Mouse (Mus musculus) brain, adult 2 months (tissue): ENCODE data around the gene Pax3.

Source experiments
- DNase-seq: peaks from one replicate; pipeline ENCODE4 v3.0.0; 2011; ENCODE audit warnings: low read depth, low spot score

Gene Pax3

GRCm38 (mm10) chr1:78196751-78197311, at the start of gene Pax3:
Gene Pax3, minus strand, starts transcription at chr1:78197134.
- no peak for DNase-seq

DNA sequence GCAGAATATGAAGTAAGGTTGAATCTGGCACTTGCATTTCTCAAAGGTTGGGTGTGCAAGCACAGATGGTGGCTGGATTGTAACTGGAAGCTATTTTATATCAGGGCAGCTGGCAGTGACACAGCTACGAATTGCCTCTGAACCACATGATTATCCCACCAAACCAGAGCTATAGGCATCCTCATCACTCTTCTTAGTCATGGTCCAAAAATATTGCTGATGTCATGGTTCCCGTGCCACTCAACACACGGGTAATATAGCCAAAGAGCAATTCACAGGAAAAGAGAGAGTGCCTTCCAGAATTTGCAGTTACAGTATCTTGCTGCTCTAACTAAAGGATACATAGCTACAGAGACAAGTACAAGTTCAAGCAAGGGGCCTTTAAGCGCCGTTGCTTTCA, 37.4 kb upstream of the Pax3 start:
- DNase-seq = peak; percentile 31

GRCm38 (mm10) chr1:78231901-78232546, 35.1 kb upstream of the Pax3 start:
- DNase-seq = peak; percentile 62

GRCm38 (mm10) chr1:78229801-78230200, 32.9 kb upstream of the Pax3 start:
- DNase-seq = no peak

DNA sequence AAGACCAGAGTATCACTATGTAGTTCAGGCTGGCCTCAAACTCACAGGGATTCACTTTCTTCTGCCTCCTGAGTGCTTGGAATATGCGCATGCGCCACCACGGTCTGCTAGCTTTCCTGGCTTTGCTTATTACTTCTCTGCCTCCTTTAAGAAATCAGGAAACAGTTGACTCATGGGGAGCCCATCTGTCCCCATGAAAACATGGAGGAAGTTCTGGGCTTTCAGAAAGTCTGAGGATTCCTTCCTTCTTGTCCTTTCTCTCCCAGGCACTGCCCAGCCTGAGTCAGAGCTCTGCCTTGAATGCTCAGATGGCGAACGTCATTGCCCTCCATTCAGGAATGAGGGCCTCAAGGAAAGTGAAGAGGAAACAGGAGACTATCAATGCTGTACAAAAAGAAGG, 31.8 kb upstream of the Pax3 start:
- DNase-seq = peak; percentile 61

DNA sequence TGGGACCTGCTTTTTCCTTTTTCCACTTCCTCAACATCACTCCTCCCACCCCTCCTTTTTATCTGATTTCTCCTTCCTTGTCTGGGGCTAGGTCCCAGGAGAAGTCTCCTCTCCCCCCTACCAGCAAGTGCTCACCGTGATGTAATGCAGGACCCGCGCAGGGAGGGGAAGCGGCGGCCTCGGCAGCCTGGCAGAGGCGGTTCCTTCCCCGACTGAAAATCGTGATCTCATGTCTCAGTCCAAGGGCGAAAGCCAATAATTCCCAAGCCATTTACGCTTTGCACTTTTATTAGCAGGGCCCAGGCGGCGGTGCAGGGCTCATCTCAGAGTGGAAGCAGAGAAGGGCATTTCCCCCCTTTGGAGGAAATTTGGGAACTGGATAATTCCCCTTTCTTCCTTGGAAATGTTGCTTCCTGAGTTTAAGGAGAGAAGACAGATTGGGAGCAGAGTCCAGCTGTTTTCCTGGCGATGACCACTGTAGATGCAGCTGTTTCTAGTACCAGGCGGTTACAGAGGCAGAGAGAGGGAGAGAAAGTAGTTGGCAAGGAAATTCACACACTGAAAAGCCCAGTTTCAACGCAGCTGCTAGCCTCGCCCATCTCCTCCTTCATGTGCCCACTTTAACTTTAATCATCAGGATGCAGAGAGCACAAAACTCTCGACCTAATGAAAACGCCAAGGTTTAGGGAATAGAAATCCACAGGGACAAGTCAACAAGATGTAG, 21.3 kb upstream of the Pax3 start:
- DNase-seq = no peak

- peak; percentile 60 for DNase-seq
These were observed 20.5 kb upstream of the Pax3 start for GRCm38 (mm10) chr1:78217151-78218034.

- no peak for DNase-seq
These were observed 19.7 kb upstream of the Pax3 start for GRCm38 (mm10) chr1:78216509-78217141.

DNA sequence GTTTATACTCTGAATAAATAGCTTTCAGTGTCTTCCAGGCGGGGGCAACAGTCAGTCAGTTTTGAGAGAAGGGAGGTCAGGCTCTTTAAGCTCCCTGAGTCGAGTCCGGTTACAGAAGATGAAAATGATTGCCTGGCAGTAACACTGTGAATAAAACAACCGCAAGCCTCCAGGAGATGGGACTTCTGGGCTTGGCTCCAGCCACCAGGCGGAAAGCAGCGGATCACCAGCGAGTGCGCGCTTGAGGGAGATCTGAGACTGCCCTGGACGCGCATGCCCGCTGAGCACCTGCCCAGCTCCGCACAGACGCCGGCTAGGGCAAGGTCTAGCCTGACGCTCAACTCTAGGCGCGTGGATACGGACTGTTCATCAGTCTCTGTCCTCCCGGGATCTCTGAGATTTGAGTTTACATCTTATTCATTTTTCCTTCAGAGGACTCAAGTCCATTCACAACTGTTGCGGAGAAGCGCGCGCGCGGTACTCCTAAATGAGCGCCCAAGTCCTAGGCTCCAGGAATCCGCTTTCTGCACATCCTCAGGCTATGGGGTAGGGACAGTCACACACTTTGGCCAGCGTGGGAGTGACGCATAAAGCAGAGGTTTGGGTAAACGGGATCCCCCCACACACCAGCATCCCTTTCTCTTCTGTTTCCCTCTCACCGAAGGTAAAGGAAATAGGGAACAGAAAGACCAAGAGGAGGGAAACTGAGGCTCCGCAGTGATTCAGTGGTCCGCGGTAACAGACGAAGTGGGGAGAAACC, 19.0 kb upstream of the Pax3 start:
- DNase-seq = peak; percentile 58

DNA sequence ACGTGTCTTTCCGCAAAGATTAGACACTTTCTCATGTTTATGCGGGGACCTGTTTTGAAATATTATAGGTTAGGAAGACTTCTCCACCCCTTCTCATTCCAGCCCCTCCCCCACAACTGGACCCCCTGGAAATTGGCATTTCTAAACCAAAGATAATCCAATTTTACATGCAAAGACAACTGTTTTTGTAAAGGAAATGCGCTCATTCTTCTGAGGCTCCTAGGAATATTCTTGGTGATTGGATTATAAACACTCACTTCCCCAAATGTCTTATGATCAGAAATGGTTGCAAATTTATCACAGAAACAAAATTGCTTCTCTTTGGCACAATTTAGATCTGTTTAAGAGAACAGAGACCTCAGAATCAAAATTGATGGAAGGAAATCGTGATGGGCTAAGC, 14.1 kb upstream of the Pax3 start:
- DNase-seq = no peak

DNA sequence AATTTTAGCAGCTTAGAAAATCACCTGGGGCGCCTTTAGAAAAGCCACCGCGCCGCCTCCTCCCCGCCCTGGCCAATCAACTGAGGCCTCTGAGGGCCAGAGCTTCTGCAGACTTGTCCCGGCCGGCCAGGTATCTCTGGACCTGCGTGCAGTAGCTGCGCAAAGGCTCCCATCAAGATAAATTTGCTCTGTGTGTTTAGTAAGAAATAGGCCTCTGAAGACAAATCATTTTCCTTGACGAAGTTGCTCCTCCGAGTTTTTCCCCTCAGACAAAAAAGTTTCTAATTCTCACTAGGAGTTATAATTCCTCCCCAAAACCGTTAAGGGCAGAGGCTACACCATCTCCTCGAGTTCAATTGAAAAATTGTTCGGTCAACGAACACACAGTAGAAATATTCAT, 13.6 kb upstream of the Pax3 start:
- DNase-seq = no peak

- no peak for DNase-seq
These were observed 11.4 kb upstream of the Pax3 start for GRCm38 (mm10) chr1:78208281-78208814.

DNA sequence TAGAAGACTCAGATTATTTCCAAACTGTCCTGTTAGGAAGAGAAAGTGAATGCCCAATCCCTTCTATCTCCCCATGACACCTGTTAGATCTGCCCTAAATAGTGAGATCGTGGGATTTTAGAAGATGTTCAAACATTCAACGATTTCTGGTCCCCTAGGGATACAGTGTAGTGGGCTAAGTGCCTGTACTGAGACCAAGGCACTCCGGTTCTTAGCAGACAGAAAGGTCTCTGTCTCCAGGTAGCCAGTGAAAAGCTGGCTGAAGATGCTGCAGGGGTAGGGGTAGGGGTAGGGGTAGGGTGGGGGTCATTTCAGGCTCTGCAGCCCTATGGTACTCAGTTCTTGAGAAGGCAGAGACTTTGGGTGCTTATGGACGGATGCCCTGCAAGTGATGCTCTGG, 7.4 kb upstream of the Pax3 start:
- no peak for DNase-seq

DNA sequence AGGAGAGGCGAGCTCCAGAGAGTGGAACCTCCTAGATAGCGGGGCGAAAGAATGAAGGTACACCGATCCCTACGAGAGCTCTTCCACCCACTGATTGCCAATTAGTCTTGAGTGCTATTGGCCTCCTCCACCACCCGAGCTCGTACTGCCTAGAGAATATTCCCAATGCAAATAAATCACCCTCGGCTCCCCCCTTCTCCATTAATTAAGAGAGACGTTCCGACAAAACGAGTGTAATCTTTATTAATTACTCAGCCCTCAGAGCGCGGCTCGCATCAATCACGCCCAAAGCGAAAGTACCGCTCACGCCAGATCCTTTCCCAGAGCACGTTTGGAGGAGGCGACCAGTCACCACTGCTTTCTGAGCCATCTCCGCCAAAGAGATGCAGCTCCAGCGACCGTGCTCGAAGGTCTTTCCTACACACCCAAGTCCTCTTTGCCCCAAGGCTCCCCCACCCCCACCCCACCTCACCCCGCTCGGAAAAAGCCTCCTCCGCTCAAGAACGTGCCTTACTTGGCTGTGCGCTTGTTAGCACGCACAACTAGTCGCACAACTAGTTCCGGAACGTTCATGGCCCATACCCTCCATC, 6.8 kb upstream of the Pax3 start:
- DNase-seq = peak; percentile 20

GRCm38 (mm10) chr1:78203086-78203614, 6.2 kb upstream of the Pax3 start:
- DNase-seq = no peak

- DNase-seq = no peak
These were observed 5.6 kb upstream of the Pax3 start for GRCm38 (mm10) chr1:78202466-78203085.

DNA sequence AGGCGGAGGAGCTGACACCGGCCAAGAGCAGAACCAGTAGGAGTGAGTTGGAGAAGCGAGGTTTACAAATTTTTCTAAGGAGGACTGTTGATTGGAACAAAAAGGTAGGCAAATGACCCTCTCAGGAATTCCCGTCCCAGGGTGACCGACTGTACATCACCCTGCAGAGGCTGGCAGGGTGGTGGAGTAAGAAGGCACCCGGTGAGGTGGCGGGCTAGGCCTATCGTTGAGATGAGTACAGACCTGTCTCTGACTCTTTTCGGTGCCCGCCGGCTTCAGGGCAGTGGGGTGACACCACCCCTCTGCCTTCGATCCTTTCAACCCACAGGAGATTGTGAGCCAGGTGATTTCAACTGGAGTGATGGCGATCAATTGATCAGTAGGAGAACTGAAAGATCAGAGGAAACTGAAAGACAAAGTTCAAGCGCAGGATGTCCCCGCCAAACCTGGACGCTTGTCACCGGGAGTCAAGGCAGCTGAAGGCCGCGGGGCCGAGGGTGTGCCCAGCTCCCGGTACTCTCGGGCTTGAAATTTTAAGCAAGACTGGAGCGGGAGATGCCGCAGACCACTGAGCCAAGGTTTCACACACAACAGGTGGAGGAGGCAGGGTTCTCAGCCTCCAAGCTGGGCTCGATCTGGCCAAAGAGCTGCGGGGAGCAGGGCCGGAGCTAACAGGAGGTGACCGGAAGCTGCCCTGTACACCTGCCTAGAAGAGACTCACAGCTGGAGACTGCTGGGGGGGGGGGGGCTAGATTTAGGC, 4.5 kb upstream of the Pax3 start:
- DNase-seq = no peak

DNA sequence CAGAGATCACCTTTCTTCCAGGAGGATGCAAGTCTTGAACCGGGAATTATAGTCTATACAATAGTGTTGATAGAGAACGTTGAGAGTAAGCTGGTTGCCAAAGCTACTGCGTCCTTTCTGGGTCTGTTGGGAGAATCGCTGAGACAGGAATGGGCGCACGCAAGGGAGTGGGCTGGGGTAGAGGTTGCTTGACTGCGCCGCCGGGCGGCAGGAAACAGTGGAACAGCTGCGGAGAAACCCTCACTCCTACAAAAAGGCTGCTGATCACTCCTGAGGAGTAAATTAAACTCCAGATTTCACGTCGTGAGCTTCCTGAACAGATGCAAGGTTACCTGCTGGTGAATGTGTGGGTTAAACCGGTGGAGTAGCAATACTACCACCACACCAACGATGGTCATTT, 3.3 kb upstream of the Pax3 start:
- DNase-seq = no peak

- DNase-seq = no peak
These were observed 2.3 kb upstream of the Pax3 start for GRCm38 (mm10) chr1:78199221-78199620.
